Mouse (Mus musculus): ENCODE measurements around the gene Gpr107.
A peak's percentile ranks its signal among the peaks of the same experiment; 100 is the strongest.

Gpr107 gene

DNA sequence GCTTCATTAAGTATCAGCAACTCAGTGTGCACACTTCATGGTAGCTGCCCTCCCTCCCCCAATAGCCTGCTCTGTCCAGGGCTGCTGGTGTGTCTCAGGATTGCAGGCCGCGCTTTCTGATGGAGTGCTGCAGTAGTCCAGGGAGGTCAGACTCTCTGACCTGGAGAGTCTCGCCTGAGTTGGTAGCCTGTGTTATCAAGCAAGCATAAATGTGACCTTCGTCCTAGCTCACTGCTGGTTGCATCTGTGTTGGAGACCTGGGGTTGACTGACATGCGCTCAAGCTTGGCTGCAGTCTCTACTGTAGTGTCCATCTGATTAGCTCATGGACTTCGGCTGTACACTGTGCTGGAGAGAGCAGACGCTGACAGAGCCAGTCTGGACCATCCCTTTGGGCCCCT lies 49.7 kb downstream of the Gpr107 start:
- DNase-seq (ENCODE audit: low spot score in 2 of 2) = no peak

DNA sequence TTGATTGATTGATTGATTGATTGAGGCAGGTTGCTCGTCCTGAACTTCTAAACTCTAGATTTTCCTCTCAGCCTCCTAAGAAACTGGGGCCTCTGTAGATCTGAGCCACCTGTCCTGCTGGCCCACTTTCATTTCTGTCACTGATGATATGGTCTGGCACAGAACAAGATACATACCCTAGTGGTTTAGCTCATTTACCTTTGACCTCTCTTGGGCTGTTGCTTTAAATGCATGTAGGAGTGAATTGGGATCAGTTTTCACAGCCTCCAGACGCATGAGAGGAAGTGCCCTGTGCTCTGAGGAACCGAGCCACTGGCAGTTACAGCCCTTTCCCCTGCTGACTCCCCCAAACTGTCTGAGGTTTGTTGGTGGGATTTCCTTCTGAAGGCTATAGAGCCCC lies 50.2 kb downstream of the Gpr107 start:
- no peak for DNase-seq (ENCODE audit: low spot score in 2 of 2)

DNA sequence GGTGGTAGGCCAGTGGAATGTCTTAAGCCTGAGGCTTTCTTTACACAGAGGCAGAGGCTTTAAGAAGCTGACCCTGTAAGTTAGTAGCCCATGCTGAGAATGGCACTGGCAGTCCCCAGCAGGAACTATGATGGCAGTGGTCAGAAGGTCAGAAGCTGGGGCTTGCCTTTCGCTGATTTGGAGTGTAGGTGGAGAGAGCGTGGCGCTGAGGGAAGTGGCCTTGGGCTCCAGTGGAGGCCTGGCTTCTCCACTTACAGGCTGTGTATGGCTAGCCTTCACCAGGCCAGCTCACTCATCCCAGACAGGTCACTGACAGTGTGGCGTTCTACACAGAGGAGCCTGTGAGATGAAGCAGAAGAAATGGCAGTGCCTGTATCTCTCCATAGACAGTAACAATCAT lies 50.8 kb downstream of the Gpr107 start:
- no peak for DNase-seq (ENCODE audit: low spot score in 2 of 2)

DNA sequence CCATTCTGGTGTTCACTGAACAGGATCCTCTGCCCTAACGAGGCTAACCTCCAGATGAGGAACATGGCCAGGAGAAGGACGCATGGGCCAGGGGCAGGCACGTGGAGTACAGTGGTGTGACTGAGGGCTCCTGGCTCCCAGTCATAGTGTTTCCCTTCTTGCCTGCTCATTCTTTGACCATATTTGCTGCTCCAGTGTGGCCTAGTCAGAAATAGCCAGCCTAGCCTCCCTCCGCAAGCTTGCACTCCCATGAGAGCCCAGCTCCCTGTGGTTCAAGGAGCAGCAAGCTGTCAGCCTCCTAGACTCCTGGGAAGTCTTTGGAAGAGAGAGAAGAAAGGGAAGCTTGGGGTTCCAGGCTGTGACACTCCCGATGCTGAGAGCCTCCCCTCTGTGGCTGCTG lies 52.6 kb downstream of the Gpr107 start:
- DNase-seq (ENCODE audit: low spot score in 2 of 2) = no peak

DNA sequence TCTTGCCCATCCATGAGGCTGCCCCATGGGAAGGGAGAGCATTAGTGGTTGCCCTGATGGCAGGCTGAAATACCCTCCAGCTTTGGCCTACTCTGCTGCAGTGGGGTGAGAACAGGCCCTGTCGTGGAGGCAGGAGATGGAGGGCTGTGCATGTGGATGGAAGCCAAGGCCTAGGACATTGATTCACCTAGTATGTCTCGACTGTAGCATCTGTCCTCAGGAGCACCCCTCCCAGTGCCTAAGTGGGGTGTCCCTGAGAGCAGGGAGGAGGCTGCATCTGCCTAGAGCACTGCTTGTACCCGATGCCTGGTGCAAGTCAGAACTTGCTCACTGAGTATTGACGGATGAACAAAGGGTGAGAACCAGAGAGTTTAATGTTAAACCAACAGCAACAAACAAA lies 54.1 kb downstream of the Gpr107 start:
- DNase-seq (ENCODE audit: low spot score in 2 of 2) = no peak

DNA sequence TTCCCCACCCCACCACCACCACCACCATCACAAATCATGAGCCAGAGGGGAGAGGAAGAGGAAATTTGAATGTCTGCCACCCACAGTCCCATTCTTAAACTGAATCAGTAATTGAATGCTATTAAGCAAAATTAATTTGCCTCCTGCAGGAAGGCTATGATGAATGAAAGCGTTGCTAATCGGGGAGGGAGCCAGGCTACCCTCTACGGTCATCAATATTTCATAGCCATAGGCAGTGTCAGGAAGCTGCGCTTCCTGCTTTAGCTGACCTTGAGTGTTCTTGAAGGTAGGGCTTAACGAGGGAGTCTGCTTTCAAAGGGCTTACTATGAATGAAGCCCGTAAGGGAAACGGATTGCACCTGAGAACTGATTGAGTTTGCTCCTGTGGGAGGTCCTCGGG lies 54.8 kb downstream of the Gpr107 start:
- no peak for DNase-seq (ENCODE audit: low spot score in 2 of 2)

DNA sequence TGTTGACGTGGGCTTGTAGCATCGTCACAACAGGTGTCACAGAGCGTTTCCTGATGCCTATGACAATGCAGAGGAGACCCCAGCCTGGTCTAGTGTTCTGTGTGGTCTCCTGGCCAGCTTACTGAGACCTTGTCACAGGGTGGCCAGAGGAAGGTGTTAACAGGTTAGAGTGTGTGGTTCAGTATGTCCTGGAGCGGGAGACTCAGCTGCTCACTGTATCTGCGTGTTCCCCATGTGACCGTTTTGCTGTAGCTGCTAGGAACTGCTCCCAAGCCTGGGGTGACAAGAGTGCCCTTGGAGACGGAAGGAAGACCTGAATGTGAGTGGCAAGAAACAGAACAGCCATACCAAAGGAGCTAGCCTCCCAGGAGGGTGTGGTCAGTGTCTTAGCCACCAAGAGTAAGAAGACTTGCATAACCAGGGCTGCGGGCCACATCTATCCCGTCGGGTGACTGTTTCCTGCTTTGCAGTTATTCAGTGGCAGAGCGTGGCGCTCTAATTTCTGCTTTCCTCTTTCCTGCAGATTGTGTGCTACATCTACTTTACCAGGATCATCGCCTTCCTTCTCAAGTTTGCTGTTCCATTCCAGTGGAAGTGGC lies 56.5 kb downstream of the Gpr107 start:
- no peak for DNase-seq (ENCODE audit: low spot score in 2 of 2)

DNA sequence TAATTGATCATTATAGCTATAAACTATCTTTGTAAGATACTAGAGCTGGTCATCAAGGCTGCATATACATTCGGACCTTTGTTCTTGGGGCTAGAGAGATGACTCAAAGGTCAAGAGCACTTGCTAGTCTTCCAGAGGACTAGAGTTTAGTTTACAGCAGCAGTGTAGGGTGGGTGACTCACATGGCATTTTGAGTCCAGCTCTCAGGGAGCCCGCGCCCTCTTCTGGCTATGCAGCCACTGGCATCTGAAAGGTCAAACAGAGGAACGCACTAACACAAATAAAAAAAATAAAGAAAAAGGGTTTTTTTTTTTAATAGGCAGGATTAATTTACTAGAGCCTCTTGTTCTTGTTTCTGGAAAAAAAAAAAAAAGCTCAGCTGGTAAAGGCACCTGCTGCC lies 57.4 kb downstream of the Gpr107 start:
- DNase-seq (ENCODE audit: low spot score in 2 of 2) = no peak

DNA sequence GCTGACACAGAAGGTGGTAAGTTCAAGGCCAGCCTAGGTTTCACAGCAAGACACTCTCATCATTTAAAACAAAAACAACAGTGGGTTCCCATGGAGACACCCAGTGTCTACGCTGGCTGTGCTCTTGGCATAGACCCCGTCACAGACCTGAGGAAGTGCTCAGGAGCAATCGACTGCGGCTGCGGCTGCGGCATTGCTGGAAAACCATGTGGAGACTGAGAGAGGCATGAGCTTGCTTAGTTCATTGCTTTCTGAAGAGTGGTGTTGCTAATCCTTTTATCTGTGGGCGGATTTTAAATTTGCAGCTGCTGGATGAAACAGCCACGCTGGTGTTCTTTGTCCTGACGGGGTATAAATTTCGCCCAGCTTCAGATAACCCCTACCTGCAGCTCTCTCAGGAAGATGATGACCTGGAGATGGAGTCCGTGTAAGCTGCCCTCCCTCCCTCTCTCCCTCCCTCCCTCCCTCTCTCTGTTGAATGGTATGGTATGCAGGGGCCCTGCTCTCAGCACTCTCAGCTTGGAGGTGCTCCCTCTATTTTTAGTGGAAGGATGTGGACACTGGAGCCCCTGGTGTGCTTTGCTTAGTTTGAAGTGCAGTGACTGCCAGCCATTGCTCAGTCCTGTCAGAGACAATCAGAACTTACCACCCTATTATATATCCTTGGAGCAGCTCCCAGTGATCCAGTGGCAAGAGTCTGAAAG lies 58.2 kb downstream of the Gpr107 start:
- DNase-seq (ENCODE audit: low spot score in 2 of 2) = no peak

DNA sequence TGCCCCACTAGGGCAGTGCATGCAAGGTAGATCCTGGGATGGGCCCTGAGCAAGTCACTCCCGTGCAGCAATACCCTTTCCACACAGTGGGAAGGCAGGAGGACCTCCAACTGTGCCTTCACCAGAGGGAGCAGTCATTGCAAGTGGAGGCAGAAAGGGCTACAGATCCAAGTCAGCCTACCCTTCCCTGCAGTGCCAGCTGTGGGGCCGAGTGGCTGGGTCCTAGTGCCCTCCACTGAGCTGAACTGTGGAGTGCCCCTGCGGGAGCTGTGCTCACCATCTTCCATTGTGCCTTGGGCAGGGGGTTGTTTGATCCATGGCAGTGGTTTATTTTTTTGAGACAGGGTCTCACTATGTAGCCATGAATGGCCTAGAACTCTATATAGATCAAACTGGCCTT lies 59.1 kb downstream of the Gpr107 start:
- DNase-seq (ENCODE audit: low spot score in 2 of 2) = no peak

DNA sequence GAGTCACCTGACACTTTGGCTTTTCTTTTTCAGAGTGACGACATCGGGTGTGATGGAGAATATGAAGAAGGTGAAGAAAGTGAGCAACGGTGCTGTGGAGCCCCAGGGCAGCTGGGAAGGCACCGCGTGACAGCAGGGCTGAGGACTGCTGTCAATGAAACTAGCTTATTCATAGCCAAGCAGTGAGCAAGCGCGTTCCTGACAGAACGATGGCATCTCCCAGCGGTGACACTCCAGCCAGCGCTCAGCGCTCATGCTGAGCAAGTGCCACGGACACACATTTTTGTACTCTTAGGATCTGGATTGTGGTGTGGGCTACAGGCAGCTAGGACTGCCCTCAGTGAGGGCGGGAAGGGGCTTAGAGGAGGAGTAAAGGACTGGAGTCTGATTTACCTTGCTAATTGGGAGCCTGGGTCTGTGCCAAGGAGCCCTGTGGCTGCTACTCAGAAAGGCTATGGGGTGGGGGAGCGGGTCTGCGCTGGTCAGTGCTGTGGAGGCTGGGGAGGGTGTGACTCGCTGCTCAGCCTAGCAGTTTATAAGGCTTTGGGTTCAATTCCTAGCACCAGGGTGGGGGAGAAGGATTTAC lies 62.2 kb downstream of the Gpr107 start:
- no peak for DNase-seq (ENCODE audit: low spot score in 2 of 2)

DNA sequence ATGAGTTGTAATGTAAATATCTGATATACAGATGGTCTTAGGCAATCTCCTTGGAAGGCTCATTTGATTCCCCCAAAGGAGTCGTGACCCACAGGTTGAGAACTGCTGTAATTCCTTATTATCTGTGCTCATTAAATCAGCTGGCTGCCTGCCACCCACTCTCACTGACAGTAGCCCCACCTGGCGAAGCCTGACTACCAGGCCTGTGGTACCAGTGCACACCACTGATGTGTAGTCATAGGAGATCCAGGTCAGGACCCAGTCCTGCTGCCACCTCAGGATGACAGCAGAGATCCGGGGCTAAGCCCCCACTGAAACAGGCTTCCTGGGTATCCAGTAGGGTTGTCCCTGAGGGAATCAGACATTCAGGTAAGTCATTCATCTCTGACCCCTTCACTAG lies 66.5 kb downstream of the Gpr107 start:
- no peak for DNase-seq (ENCODE audit: low spot score in 2 of 2)

DNA sequence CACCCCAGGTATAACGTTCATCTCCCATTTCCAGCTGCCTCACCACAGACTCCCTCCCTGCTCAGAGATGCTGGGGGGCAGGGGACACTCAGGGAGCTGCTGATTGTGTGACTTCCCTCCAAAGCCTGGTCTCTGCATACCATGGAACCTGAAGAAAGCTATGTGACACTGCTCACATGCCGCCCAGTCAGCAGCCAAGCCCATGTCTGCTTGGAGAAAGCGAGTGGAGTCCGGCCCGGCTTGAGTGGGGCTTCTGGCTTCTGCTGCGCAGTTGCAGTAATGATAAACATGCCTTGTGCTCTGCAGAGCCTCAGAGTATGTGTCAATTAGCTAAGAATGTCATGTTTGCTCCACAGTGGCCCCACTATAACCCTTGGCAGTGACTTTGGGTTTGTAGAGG lies 67.4 kb downstream of the Gpr107 start:
- no peak for DNase-seq (ENCODE audit: low spot score in 2 of 2)

DNA sequence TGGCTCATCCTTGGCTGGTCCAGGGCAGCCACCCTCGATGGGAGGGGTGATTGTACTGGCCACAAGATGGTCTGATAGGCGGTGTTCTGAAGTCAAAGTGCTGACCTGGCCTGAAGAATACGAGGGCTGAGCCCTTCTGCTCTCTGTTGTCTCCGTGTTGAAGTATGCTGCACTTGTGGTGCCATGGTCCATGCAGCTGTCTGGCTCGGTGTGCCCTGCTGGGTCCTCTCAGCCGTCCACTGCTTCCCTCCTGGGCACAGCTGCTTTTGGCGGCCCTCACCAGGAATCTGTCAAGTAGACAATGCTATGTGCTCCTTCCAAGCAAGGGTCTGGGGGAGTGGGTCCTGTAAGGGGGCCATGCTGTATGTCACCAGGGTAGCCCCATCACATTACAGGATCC lies 68.7 kb downstream of the Gpr107 start:
- no peak for DNase-seq (ENCODE audit: low spot score in 2 of 2)

DNA sequence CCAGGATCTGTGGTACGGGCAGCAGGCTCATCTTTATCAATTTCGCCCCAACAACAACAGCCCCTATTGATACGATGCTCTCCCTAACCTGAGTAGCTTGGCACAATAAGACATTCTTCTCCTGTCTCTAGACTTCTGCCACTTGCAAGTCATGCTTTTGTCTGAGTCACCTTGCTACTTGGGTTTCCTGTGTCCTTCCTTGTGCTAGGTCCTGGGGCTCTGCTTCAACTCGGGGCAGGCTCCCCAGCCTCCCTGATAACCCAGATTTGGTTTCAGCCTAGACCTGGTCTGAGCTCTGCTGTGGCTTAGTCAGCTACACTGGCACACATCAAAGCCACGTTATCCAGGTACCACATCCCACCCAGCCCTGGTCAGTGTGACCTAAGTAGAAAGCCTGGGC lies 69.5 kb downstream of the Gpr107 start:
- no peak for DNase-seq (ENCODE audit: low spot score in 2 of 2)

DNA sequence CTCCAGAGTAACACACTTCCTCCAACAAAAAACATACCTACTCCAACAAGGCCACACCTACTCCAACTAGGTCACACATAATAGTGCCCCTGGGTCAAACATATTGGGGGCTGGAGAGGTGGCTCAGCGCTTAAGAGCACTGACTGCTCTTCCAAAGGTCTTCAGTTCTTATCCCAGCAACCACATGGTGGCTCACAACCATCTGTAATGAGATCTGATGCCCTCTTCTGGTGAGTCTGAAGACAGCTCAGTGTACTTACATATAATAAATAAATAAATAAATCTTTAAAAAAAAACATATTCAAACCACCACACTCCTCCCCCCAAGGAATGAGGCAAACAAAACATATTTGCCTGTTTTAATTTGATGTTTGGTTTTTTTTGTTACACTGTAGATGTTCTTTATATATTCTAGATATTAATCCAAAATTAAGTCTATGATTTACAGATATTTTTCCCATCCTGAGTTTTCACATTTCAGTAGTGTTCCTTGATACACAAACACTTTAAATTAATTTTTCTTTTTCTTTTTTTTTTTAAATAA lies 76.7 kb downstream of the Gpr107 start:
- no peak for DNase-seq (ENCODE audit: low spot score in 2 of 2)

DNA sequence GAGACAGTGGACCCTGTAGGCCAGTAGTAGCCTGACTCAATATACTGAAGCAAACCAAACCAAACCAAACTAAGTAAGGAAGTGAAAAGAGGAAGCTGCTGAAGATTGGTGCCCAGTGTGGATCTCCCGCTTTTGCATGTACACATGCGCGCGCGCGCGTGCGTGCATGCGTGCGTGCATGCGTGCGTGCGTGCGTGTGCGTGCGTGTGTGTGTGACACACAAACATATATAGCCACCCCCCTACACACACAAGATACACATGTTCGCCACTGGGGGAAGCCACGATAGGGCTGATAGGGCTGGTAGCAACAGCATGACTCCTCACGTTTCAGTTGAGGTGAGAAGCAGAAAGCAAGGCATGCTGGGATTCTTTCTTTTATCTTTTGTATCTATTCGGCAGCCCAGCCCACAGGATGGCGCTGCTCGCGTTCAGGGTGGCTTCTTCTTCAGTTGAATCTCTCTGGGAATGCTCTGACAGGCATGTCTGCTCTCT lies 87.1 kb downstream of the Gpr107 start:
- DNase-seq (ENCODE audit: low spot score in 2 of 2) = no peak

DNA sequence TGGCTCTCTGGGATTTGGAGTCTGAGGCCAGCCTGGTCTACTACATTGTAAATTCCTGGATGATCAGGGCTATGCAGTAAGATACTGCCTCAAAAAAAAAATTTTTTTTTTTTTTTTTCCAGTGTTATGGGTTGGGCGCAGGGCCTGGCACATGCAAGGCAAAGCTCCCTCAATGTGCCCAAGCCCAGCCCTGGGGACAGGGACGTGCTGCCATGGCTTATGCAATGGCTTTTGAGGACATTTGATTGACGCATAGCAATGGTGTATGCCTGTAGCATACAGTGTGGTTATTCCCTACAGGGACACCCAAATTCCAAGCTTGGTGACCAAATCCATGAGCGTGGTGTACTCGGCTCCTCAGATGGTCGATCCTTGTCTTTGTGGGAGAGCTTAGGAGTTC lies 87.7 kb downstream of the Gpr107 start:
- DNase-seq (ENCODE audit: low spot score in 2 of 2) = no peak

DNA sequence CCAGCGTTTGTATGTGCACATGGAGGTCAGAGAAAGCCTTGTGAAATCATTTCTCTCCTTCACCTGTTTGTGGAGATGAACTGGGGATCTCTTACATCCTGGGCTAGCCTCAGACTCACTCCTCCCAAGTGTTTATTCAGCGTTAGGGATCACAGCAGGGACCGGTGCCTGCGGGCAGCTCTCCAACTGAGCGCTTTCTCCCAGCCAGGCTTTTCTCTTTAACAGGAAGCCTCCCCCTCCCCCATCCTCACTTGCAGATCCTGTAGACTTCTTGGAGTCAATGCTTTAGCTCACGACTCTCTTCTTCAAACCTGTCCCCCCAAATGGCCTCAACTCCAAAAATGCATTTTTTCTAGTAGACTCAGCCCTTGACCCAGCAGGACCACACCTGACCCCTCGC lies 89.5 kb downstream of the Gpr107 start:
- DNase-seq (ENCODE audit: low spot score in 2 of 2) = no peak

DNA sequence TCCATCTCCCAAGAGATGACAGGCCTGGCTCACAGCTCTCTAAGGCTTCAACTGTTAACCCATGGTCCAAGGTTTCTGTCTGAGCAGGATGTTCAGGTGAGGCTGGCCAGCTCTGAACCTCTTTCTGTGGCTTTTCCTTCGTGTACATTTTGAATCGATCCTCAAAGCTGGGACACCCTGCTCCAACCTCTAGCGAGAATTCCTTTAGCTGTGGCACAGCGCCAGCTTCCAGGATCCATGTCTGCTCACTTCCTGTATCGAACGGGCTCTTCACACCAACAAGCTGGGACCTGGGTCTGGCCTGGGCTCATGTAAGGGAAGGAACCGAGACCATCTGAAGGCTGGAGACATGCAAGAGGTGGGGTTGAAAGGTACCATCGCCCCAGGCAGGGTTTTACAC lies 92.1 kb downstream of the Gpr107 start:
- no peak for DNase-seq (ENCODE audit: low spot score in 2 of 2)

DNA sequence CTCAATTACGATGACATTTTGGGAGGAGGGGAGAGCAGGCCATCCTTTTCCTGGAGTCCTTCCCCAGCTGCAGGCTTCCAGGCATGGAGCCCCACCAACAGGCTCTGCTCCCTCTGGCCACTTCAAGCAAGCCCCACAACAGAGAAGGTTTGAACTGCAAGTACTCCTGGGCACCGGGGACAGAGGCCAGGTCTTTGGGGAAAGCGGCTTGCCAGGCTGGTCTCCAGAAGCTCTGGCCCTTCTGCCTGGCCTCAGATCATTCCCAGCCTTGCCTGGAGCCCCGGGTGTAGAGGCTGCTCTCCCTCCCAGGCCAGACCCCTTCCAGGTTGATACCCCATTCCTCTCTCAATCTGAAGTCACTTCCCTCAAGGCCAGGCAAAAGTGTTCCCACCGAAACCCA lies 92.9 kb downstream of the Gpr107 start:
- no peak for DNase-seq (ENCODE audit: low spot score in 2 of 2)

DNA sequence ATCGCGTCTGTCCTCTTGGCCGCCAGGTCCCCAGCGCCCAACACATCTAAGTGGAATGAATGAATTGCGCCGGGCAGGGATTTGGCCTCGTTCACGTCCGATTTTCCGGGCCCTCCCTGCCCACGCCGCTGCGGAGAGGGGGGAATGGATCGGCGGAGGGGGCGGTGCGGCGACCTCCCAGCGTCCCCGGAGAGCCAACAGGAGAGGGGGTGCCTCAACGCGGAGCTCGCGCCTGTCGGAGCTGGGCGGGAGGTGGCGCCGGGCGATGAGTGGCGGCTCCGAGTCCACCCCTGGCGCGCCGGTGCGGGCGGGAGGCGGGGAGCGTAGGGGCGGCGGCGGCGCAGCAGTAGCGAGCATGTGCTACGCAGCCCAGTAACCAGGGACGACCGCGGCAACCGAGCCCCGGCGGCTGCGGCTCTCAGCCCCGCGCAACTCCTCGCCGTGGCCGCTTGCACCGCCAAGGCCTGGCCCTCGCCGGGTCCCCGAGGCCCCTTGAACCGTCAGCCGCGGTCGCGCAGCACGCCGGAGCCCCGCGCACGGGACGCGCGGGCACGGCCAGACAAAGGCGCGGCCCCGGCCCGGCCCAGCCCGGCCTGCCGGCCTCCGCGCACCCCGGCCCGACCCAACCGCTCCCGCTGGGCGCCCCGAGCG lies 93.5 kb downstream of the Gpr107 start, which contains the start of gene Ncs1:
Gene Ncs1, plus strand, starts transcription at position 333 of the 651 bp plus-strand sequence.
- DNase-seq (ENCODE audit: low spot score in 2 of 2) = peak; percentile 79 to 87
